Mouse (Mus musculus) intestine, embryonic 16.5 days (tissue): ENCODE data around the gene Gm21093. TPM values are rescaled to one million over a fixed set of nuclear protein-coding genes. Genes with fewer than 3 reads are reported as not detected.
"Not testable (repeated sequence)": the region's sequence is repeated elsewhere in the genome, so short reads cannot be mapped to it uniquely, and the experiment has no call there.

Experiments
- ATAC-seq: fragments of 200-750 bp; cut with Nextera tagmentation; 2 replicates; pipeline ENCODE4 v1.8.0; 2017; ENCODE audit warnings: moderate TSS enrichment, moderate library complexity
- H3K27ac ChIP-seq: fragments of 300-500 bp; sonication (generic); 2 replicates; pipeline ENCODE4 v1.5.1; 2014; ENCODE audit warnings: mild to moderate bottlenecking, low read length
- H3K27me3 ChIP-seq: fragments of 300-500 bp; sonication (generic); replicated peaks from 2 replicates; pipeline ENCODE4 v1.6.1; 2014; ENCODE audit warnings: low read length, control low read depth, mixed read lengths; ENCODE audit not compliant: control insufficient read depth, insufficient read depth
- H3K36me3 ChIP-seq: fragments of 300-500 bp; sonication (generic); 2 replicates; pipeline ENCODE4 v1.6.1; 2014; ENCODE audit warnings: low read length, control low read depth; ENCODE audit not compliant: control insufficient read depth, insufficient read depth
- H3K4me1 ChIP-seq: fragments of 300-500 bp; sonication (generic); 2 replicates; pipeline ENCODE4 v1.6.1; 2014; ENCODE audit warnings: low read length, control low read depth, mixed read lengths; ENCODE audit not compliant: control insufficient read depth, insufficient read depth
- H3K4me2 ChIP-seq: fragments of 300-500 bp; sonication (generic); 2 replicates; pipeline ENCODE4 v1.6.1; 2014; ENCODE audit warnings: low read depth, low read length, control low read depth
- H3K4me3 ChIP-seq: fragments of 300-500 bp; sonication (generic); 2 replicates; pipeline ENCODE4 v1.5.1; 2014; ENCODE audit warnings: mild to moderate bottlenecking, low read length
- H3K9ac ChIP-seq: fragments of 300-500 bp; sonication (generic); 2 replicates; pipeline ENCODE4 v1.6.1; 2014; ENCODE audit warnings: low read depth, low read length
- H3K9me3 ChIP-seq: fragments of 300-500 bp; sonication (generic); 2 replicates; pipeline ENCODE4 v1.6.1; 2016; ENCODE audit warnings: low read length, control low read depth; ENCODE audit not compliant: control insufficient read depth
- WGBS: fragments of 180-500 bp; shearing (Covaris S2); extraction: QIAGEN DNeasy Blood & Tissue Kit; methylation state at CpG from one replicate; pipeline ENCODE4 v1.1.7; 2014; 5-methylcytosine and 5-hydroxymethylcytosine counted together
- polyA plus RNA-seq: library from polyadenylated mRNA; unstranded; fragments of >200 nt; fragmentation: Nextera tagmentation; extraction: Ambion mirVana; gene quantifications from 2 replicates; pipeline ENCODE4 v1.2.1, GENCODE M21; 2015

Gm21093 gene
- polyA plus RNA-seq, result not detected in 2 replicates

DNA sequence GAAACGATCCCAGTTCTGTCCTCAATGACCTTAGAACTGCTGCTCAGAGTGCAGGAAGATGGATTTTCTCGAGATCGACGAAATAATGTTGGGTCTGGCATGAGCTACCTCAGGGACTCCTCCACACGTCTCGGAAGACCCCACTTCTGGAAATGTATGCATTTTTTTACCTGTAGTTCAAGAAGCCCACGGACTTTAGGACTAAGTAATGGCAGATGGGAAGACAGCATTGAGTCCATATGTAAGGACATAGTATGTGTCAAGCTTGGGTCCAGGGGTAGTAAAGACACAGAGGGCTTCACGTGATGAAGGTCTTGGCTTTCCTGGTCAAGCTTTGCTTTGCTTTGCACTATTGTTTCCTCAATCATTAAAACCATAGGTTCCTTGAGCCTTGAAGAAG, at the start of gene Gm21093:
Gene Gm21093 (minus strand): TSS at position 101 of the 400 bp plus-strand sequence.
- H3K4me3 ChIP-seq, H3K27ac ChIP-seq, H3K4me1 ChIP-seq, H3K4me2 ChIP-seq, H3K27me3 ChIP-seq, H3K9me3 ChIP-seq, H3K9ac ChIP-seq, ATAC-seq, H3K36me3 ChIP-seq: not testable (repeated sequence)
- no CpG with 5 or more reads among the region's 8 CpGs for WGBS

Other genes with a start within 250 kb of the Gm21093 start
- gene Gm21541, start 131.1 kb downstream of the Gm21093 start, polyA plus RNA-seq, result 15.1 and 26.9 TPM in 2 replicates
- gene Gm20878, start 93.2 kb downstream of the Gm21093 start, polyA plus RNA-seq, result 1.6 and 1.7 TPM in 2 replicates
- gene Fam205a4, start 68.7 kb downstream of the Gm21093 start, polyA plus RNA-seq, result 0.15 and 0.17 TPM in 2 replicates
- gene Gm3893, start 56.5 kb upstream of the Gm21093 start, polyA plus RNA-seq, result not detected in 2 replicates
- gene Gm13304, start 80.1 kb upstream of the Gm21093 start, polyA plus RNA-seq, result 7.4 TPM in 1 of 2 replicates, not detected in the other
- not detected in 2 replicates for gene Gm13306, start 118.7 kb upstream of the Gm21093 start, polyA plus RNA-seq
- not detected in 2 replicates for gene Gm13305, start 133.9 kb upstream of the Gm21093 start, polyA plus RNA-seq
- not detected in 2 replicates for gene Gm10600, start 205.9 kb upstream of the Gm21093 start, polyA plus RNA-seq
- gene Ccl21b, start 221.0 kb upstream of the Gm21093 start, polyA plus RNA-seq, result not detected in 2 replicates